In the genomic region with DNA sequence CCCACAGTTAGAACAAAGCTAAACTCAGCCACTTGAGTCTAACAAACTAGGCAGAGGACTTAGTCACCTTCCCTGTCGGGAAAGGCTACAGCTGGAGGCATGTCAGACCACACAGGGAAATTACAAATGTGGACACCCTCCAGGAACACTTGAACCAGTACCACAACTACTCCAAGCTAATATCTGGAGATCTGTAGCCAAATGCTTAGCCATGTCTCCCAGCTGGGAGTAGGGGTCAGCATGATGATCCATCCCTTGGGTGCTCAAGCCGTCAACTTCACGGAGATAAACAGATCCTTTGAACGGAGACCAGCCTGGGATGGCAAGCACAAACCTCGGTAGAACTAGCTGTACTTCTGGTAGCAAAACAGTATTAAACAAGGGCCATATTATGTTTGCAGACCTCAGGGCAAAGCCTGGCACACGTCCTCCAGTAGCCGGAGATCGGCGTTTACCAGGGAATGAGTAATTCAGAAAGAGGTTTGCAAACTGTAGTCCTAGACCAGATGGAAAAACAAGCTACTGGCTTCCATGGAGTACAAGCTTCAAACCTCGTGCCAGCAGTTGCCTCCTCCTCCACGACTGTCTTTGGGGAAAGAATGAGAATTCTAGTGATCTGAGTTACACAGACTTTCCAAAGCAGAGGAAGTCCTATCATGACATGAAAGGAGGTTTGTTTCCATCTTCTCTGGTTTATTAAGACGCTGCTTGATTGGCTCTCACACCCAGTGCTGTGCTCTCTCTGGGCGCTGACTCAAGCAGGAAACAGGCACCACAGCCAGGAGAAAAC, we compare ENCODE assay signal across 1 mouse cellular context.
TF ChIP-seq lines count a peak whose summit lies in the region.

No protein-coding gene starts in this region.

TF ChIP-seq in CH12.LX, 34 proteins besides CTCF, POLR2A, EP300 and RAD21:
- TF ChIP-seq BHLHE40 (IDR thresholded peaks at IDR 0.05; ENCODE audit: low read depth, low read length) (0 out of 2 replicates have a peak, but pooled peaks have one; percentile 15), MAX (IDR thresholded peaks at IDR 0.05; ENCODE audit: low read length) (0 out of 2 replicates have a peak, but pooled peaks have one; percentile 23), MAFK (IDR thresholded peaks at IDR 0.05; ENCODE audit: insufficient replicate concordance, low read length) (no peak)
TF ChIP-seq in CH12.LX: peak in this region for 2.
